Mouse (Mus musculus): Measurements from ENCODE around the gene Gpr87.
A peak's percentile ranks its signal among the peaks of the same experiment; 100 is the strongest.

Gpr87 gene

GRCm38 (mm10) chr3:59135911-59136653 is 58.8 kb downstream of the Gpr87 start:
- no peak for DNase-seq

DNA sequence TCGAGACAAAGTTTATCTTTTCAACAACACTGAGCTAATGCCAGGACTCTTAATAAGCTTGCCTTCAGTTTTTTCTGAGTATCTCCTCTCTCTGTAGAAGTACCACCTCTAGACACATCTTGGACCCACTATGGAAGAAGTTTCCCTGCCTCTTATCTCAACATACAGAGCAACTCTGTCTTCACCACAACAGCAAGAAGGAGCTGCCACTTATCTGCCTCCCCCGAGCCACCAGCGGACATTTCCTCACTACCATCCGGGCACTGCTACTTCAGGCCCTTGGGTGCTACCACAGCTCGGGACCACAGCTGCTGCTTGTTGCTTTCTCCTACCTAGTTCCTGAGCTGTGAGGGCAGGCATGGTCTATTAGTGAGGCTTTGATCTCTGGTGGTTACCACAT is 61.7 kb downstream of the Gpr87 start:
- DNase-seq = no peak

GRCm38 (mm10) chr3:59131966-59132365 is 62.9 kb downstream of the Gpr87 start:
- no peak for DNase-seq

- no peak for DNase-seq
Measured at GRCm38 (mm10) chr3:59131081-59131480, 63.8 kb downstream of the Gpr87 start.

DNA sequence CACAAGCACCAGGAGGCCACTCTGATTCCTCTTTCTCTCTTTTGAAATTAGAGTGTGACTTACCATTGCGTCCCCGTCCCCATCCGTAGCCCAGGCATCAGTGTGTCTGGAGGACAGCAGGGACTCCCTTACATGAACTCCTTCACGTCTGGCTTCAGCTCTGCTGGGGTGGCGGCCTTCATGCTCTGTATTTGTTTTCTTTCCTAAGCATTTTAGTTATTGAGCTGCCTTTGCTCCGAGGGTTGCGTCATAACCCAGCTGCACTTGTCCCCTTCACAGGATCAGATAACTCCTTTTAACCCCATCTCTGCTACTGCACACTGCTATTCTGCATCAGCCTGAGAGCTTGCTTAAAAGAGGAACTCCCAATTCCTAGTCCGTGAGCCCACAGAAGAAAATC is 64.5 kb downstream of the Gpr87 start:
- peak; percentile 7 for DNase-seq

GRCm38 (mm10) chr3:59129547-59129946 is 65.4 kb downstream of the Gpr87 start:
- no peak for DNase-seq

Measured in embryo, embryonic 11 days (tissue).